Mouse (Mus musculus): Measurements from ENCODE around the gene Tbx1. TPM values are rescaled to one million over a fixed set of nuclear protein-coding genes. Genes with fewer than 3 reads are reported as not detected.

Gene Tbx1
- total RNA-seq, 1 experiment: 0.27 TPM

DNA sequence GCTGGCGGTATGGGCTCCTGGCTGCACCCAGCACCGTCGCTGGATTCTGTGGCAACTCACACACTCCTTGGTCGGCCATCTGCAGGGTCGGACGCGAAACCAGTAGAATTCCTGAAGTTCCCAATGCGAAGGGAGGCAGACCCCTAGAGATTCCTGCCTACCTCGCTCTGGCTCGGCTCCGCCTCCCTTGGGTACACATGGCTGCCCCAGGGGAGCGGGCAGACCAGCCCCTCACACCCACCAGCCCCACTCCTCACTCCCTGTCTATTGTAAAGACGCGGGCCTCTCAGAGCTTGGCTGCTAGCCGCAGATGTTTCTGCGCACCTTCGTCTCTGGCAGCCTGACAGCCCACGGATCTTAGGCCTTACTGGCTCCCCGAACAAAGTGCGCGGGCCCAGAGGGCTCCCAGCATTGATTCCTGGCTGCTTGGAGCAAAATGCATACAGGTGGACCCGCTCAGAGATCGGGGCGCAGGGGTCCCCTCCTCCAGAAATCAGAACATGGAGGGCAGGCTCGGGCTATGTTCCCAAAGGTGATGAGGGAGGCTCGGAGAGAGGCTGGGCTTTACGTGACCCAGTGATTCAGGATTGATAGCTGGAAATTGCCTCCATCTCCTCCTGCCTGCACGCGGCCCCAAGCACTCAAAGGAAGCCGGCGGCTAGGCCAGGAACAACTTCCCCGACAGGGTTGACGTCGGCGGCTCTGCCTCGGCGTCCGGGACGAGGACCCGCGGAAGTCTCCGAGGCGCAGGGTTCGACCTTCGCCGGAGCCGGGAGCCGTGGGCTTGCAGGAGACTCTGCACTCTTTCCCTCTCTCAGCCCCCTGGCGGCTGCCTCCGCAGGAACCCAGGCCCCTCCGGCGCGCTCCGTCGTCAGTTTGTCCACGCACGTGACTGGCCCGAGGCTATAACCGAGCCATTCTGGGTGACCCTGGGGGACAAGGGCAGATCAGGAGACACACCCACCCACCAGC is 862 bp upstream of the Tbx1 start:
- Histone ChIP-seq H3K4me3 (ENCODE audit: insufficient read depth in 1 of 2, low read depth in 1 of 2, low read length in 2 of 2, poor library complexity in 1 of 2, severe bottlenecking in 1 of 2) (peak overlapping the region; percentile 9 to 21; a peak in 3 of 4 replicates), H3K4me1 (ENCODE audit: control insufficient read depth in 2 of 2, insufficient read depth in 2 of 2, low read length in 2 of 2, poor library complexity in 1 of 2) (peaks cover 0 to 5% of the 10 kb centered on the region in 2 experiments; a peak in 1 of 4 replicates), H3K27ac (ENCODE audit: insufficient read depth, low read depth, low read length, poor library complexity, severe bottlenecking) (no peak overlapping the region), H3K9me3 (ENCODE audit: control insufficient read depth, insufficient read depth, low read depth, low read length) (no peaks in the 10 kb centered on the region), H3K36me3 (ENCODE audit: control insufficient read depth, insufficient read depth, low read length, poor library complexity, severe bottlenecking) (no peaks in the 10 kb centered on the region), H3K9ac (ENCODE audit: insufficient read depth, low read depth, low read length, poor library complexity, severe bottlenecking) (no peak overlapping the region)
- TF ChIP-seq HCFC1 (IDR thresholded peaks at IDR 0.05; ENCODE audit: borderline replicate concordance, insufficient read depth, low read length) (no peak), CHD2 (IDR thresholded peaks at IDR 0.05; ENCODE audit: low read depth, low read length) (no peak), MAFK (IDR thresholded peaks at IDR 0.05; ENCODE audit: insufficient read depth, low read depth, low read length) (no peak), ZC3H11A (IDR thresholded peaks at IDR 0.05; ENCODE audit: borderline replicate concordance, low read depth, low read length) (no peak), ZNF384 (IDR thresholded peaks at IDR 0.05; ENCODE audit: low read depth, low read length) (no peak)
- no peak for DNase-seq (ENCODE audit: low read depth, low spot score)
- in situ Hi-C loops (cut with MboI; ENCODE audit: low sequenced_read_pairs in 2 of 2, unreplicated experiment in 2 of 2): no loop called here

DNA sequence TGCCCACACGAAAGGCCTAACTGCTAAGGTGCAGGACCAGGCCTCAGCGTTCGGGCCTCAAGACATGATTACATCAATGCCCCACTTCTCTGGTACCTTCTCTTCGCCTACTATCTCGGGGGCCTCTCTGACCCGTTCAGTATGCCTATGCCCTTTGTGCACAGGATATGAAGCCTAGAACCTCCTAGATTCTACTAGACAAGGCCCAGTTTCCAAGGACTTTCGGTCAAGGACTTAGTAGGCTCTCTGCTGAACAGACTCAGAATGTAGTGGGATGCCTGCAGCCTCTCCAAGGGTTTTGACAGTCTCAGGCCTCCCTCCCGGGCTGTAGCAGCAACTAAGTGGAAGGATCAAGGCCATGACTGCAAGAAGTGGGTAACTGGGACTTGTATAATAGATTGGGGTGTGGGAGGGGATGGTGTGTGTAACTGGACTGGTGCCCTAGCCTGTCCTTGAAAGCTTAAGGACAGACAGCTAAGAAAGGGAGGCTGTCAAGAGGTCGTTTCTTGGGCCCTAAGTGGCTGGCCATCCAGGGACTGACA is 1.3 kb downstream of the Tbx1 start:
- TF ChIP-seq MAFK (IDR thresholded peaks at IDR 0.05; ENCODE audit: insufficient read depth, low read depth, low read length): no peak
- TF ChIP-seq ZC3H11A (IDR thresholded peaks at IDR 0.05; ENCODE audit: borderline replicate concordance, low read depth, low read length): no peak
- no peak for TF ChIP-seq HCFC1 (IDR thresholded peaks at IDR 0.05; ENCODE audit: borderline replicate concordance, insufficient read depth, low read length)
- TF ChIP-seq CHD2 (IDR thresholded peaks at IDR 0.05; ENCODE audit: low read depth, low read length): no peak
- no peak for TF ChIP-seq ZNF384 (IDR thresholded peaks at IDR 0.05; ENCODE audit: low read depth, low read length)

DNA sequence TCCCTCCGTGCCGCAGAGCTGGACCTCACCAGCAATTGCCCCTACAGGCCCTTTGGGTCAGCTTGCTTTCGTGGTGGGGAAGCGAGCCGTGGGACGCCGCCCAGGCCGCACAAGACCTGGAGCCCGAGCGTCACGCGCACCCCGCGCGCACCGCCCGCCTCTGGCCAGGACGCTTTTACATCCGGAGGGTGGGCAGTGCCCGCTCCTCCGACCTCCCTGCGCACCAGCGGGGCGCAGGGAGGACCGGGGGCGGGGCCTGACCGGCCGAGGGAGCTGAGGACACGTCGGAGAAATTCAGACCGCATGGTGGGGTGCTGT is 1.8 kb downstream of the Tbx1 start:
- in situ Hi-C loops (cut with MboI; ENCODE audit: low sequenced_read_pairs in 2 of 2, unreplicated experiment in 2 of 2): loop anchor here in 1 of 2 experiments (10.0 kb wide), 1 partner anchor 784 kb away; no protein-coding TSS in a partner anchor
- Histone ChIP-seq H3K27ac (ENCODE audit: insufficient read depth, low read depth, low read length, poor library complexity, severe bottlenecking) (no peak overlapping the region), H3K4me1 (ENCODE audit: control insufficient read depth in 2 of 2, insufficient read depth in 2 of 2, low read length in 2 of 2, poor library complexity in 1 of 2) (peaks cover 0 to 5% of the 10 kb centered on the region in 2 experiments; a peak in 1 of 4 replicates), H3K36me3 (ENCODE audit: control insufficient read depth, insufficient read depth, low read length, poor library complexity, severe bottlenecking) (no peaks in the 10 kb centered on the region), H3K9ac (ENCODE audit: insufficient read depth, low read depth, low read length, poor library complexity, severe bottlenecking) (no peak overlapping the region), H3K9me3 (ENCODE audit: control insufficient read depth, insufficient read depth, low read depth, low read length) (no peaks in the 10 kb centered on the region), H3K4me3 (ENCODE audit: insufficient read depth in 1 of 2, low read depth in 1 of 2, low read length in 2 of 2, poor library complexity in 1 of 2, severe bottlenecking in 1 of 2) (peak overlapping the region; percentile 4 to 11; a peak in 1 of 4 replicates)
- DNase-seq (ENCODE audit: low read depth, low spot score): no peak
- TF ChIP-seq MAFK (IDR thresholded peaks at IDR 0.05; ENCODE audit: insufficient read depth, low read depth, low read length) (no peak), CHD2 (IDR thresholded peaks at IDR 0.05; ENCODE audit: low read depth, low read length) (no peak), ZC3H11A (IDR thresholded peaks at IDR 0.05; ENCODE audit: borderline replicate concordance, low read depth, low read length) (no peak), HCFC1 (IDR thresholded peaks at IDR 0.05; ENCODE audit: borderline replicate concordance, insufficient read depth, low read length) (no peak), ZNF384 (IDR thresholded peaks at IDR 0.05; ENCODE audit: low read depth, low read length) (no peak)

More for the DNA sequence above, 1.3 kb downstream of the Tbx1 start:
- no peak for DNase-seq (ENCODE audit: low read depth, low spot score)
- no peaks in the 10 kb centered on the region for H3K9me3 ChIP-seq (ENCODE audit: control insufficient read depth, insufficient read depth, low read depth, low read length)
- no peak overlapping the region for H3K27ac ChIP-seq (ENCODE audit: insufficient read depth, low read depth, low read length, poor library complexity, severe bottlenecking)
- H3K4me1 ChIP-seq (ENCODE audit: control insufficient read depth in 2 of 2, insufficient read depth in 2 of 2, low read length in 2 of 2, poor library complexity in 1 of 2): peaks cover 0 to 5% of the 10 kb centered on the region in 2 experiments; a peak in 1 of 4 replicates
- no peaks in the 10 kb centered on the region for H3K36me3 ChIP-seq (ENCODE audit: control insufficient read depth, insufficient read depth, low read length, poor library complexity, severe bottlenecking)
- no peak overlapping the region for H3K9ac ChIP-seq (ENCODE audit: insufficient read depth, low read depth, low read length, poor library complexity, severe bottlenecking)
- in situ Hi-C loops (cut with MboI; ENCODE audit: low sequenced_read_pairs in 2 of 2, unreplicated experiment in 2 of 2): loop anchor here in 1 of 2 experiments (10.0 kb wide), 1 partner anchor 784 kb away; no protein-coding TSS in a partner anchor
- H3K4me3 ChIP-seq (ENCODE audit: insufficient read depth in 1 of 2, low read depth in 1 of 2, low read length in 2 of 2, poor library complexity in 1 of 2, severe bottlenecking in 1 of 2): peak overlapping the region in 1 of 2 experiments; percentile 4; a peak in 1 of 4 replicates

DNA sequence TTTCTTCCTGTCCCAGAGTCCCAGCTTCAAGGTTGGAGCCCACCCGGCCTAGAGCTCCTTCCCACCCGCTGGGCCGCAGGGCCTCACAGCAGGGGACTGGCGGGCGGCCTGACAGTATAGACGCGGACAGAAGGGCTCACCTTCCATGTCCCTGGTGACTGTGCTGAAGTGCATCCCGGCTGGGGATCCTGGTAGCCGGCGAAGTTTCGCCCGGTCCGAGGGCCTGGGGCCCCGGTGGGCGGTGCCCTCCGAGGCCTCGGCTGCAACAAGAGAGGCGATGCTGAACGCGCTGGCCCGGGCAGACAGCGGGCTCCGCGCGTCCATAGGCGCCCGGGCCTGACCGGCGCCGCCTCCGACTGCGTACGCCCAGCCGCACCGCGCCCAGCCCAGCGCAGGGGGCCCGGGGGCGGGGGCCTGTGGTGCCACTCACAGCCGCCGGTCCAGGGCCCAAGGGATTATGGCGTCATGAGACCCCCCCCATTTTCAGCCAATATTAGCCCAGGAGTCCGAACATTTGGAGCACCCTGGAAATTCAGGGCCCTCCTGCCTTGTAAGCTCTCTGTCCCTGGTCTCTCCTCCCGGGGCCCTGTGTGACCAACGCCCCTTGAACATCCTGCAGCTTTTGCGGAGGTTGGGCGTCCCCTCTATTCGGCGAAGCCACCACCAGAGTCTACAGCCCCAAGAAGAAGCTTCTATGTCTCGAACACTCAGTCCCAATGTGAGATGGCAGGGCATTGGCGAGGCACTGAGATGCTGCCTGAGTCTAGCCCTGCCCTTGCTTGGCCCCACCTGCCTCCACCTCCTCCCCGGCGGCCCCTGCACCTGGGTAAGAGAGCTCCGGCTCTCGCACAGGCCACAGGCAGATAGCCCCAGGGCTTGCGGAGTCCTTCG is 2.4 kb downstream of the Tbx1 start:
- Histone ChIP-seq H3K36me3 (ENCODE audit: control insufficient read depth, insufficient read depth, low read length, poor library complexity, severe bottlenecking) (no peaks in the 10 kb centered on the region), H3K9ac (ENCODE audit: insufficient read depth, low read depth, low read length, poor library complexity, severe bottlenecking) (no peak overlapping the region), H3K9me3 (ENCODE audit: control insufficient read depth, insufficient read depth, low read depth, low read length) (no peaks in the 10 kb centered on the region), H3K4me1 (ENCODE audit: control insufficient read depth in 2 of 2, insufficient read depth in 2 of 2, low read length in 2 of 2, poor library complexity in 1 of 2) (peaks cover 0 to 5% of the 10 kb centered on the region in 2 experiments; a peak in 1 of 4 replicates), H3K4me3 (ENCODE audit: insufficient read depth in 1 of 2, low read depth in 1 of 2, low read length in 2 of 2, poor library complexity in 1 of 2, severe bottlenecking in 1 of 2) (peak overlapping the region; percentile 7 to 11; a peak in 2 of 4 replicates), H3K27ac (ENCODE audit: insufficient read depth, low read depth, low read length, poor library complexity, severe bottlenecking) (no peak overlapping the region)
- no peak for TF ChIP-seq MAFK (IDR thresholded peaks at IDR 0.05; ENCODE audit: insufficient read depth, low read depth, low read length)
- no peak for TF ChIP-seq HCFC1 (IDR thresholded peaks at IDR 0.05; ENCODE audit: borderline replicate concordance, insufficient read depth, low read length)
- TF ChIP-seq ZC3H11A (IDR thresholded peaks at IDR 0.05; ENCODE audit: borderline replicate concordance, low read depth, low read length): no peak
- no peak for TF ChIP-seq ZNF384 (IDR thresholded peaks at IDR 0.05; ENCODE audit: low read depth, low read length)
- no peak for TF ChIP-seq CHD2 (IDR thresholded peaks at IDR 0.05; ENCODE audit: low read depth, low read length)
- no peak for DNase-seq (ENCODE audit: low read depth, low spot score)
- in situ Hi-C loops (cut with MboI; ENCODE audit: low sequenced_read_pairs in 2 of 2, unreplicated experiment in 2 of 2): loop anchor here in 1 of 2 experiments (10.0 kb wide), 1 partner anchor 783 kb away; no protein-coding TSS in a partner anchor
